Mouse (Mus musculus): ENCODE measurements around the gene Acot7. TPM values are rescaled to one million over a fixed set of nuclear protein-coding genes. Genes with fewer than 3 reads are reported as not detected.

The Acot7 gene
- polyA plus RNA-seq, 1 experiment from 2014 or later, result 53.1 TPM

- Histone ChIP-seq H3K4me3 (ENCODE audit: low read depth, low read length) (0 out of 2 replicates have a peak overlapping the region, but pooled peaks have one; percentile 27), H3K36me3 (ENCODE audit: control insufficient read depth, insufficient read depth, low read length) (no peaks in the 10 kb centered on the region), H3K4me1 (ENCODE audit: control insufficient read depth, insufficient read depth, low read length) (peaks cover 11% of the 10 kb centered on the region), H3K9me3 (replicated peaks; ENCODE audit: control insufficient read depth, low read length) (no peaks in the 10 kb centered on the region), H3K27me3 (ENCODE audit: control insufficient read depth, insufficient read depth, low read length) (peaks cover 70% of the 10 kb centered on the region), H3K9ac (ENCODE audit: low read depth, low read length) (no peak overlapping the region), H3K27ac (ENCODE audit: low read depth, low read length) (no peak overlapping the region), H3K4me2 (peak overlapping the region; percentile 56)
- no peak for ATAC-seq (replicated peaks; ENCODE audit: insufficient number of reproducible peaks, low FRiP score, low TSS enrichment)
- WGBS (ENCODE audit: insufficient replicate concordance), result under 1% methylated on average over 19 of the region's 19 CpGs
Observed at GRCm38 (mm10) chr4:152159285-152159678, 18.7 kb upstream of the Acot7 start.

GRCm38 (mm10) chr4:152160748-152161147 is 17.2 kb upstream of the Acot7 start:
- WGBS (ENCODE audit: insufficient replicate concordance), result 35% methylated on average over 4 of the region's 4 CpGs
- H3K36me3 ChIP-seq (ENCODE audit: control insufficient read depth, insufficient read depth, low read length), result no peaks in the 10 kb centered on the region
- H3K9me3 ChIP-seq (replicated peaks; ENCODE audit: control insufficient read depth, low read length), result no peaks in the 10 kb centered on the region
- peaks cover 11% of the 10 kb centered on the region for H3K4me1 ChIP-seq (ENCODE audit: control insufficient read depth, insufficient read depth, low read length)
- H3K27me3 ChIP-seq (ENCODE audit: control insufficient read depth, insufficient read depth, low read length), result peaks cover 67% of the 10 kb centered on the region
- no peak overlapping the region for H3K9ac ChIP-seq (ENCODE audit: low read depth, low read length)
- H3K4me2 ChIP-seq, result no peak overlapping the region
- H3K27ac ChIP-seq (ENCODE audit: low read depth, low read length), result no peak overlapping the region
- ATAC-seq (replicated peaks; ENCODE audit: insufficient number of reproducible peaks, low FRiP score, low TSS enrichment), result no peak
- H3K4me3 ChIP-seq (ENCODE audit: low read depth, low read length), result no peak overlapping the region

- 74% methylated on average over 6 of the region's 6 CpGs for WGBS (ENCODE audit: insufficient replicate concordance)
- Histone ChIP-seq H3K4me3 (ENCODE audit: low read depth, low read length) (no peak overlapping the region), H3K27me3 (ENCODE audit: control insufficient read depth, insufficient read depth, low read length) (peaks cover 65% of the 10 kb centered on the region), H3K9ac (ENCODE audit: low read depth, low read length) (no peak overlapping the region), H3K4me1 (ENCODE audit: control insufficient read depth, insufficient read depth, low read length) (peaks cover 11% of the 10 kb centered on the region), H3K36me3 (ENCODE audit: control insufficient read depth, insufficient read depth, low read length) (no peaks in the 10 kb centered on the region), H3K4me2 (no peak overlapping the region), H3K9me3 (replicated peaks; ENCODE audit: control insufficient read depth, low read length) (no peaks in the 10 kb centered on the region), H3K27ac (ENCODE audit: low read depth, low read length) (no peak overlapping the region)
- ATAC-seq (replicated peaks; ENCODE audit: insufficient number of reproducible peaks, low FRiP score, low TSS enrichment), result no peak
Observed at GRCm38 (mm10) chr4:152161601-152162000, 16.3 kb upstream of the Acot7 start.

- Histone ChIP-seq H3K9ac (ENCODE audit: low read depth, low read length) (no peak overlapping the region), H3K4me1 (ENCODE audit: control insufficient read depth, insufficient read depth, low read length) (peaks cover 11% of the 10 kb centered on the region), H3K9me3 (replicated peaks; ENCODE audit: control insufficient read depth, low read length) (no peaks in the 10 kb centered on the region), H3K27ac (ENCODE audit: low read depth, low read length) (no peak overlapping the region), H3K4me2 (no peak overlapping the region), H3K36me3 (ENCODE audit: control insufficient read depth, insufficient read depth, low read length) (no peaks in the 10 kb centered on the region), H3K4me3 (ENCODE audit: low read depth, low read length) (no peak overlapping the region), H3K27me3 (ENCODE audit: control insufficient read depth, insufficient read depth, low read length) (peaks cover 57% of the 10 kb centered on the region)
- ATAC-seq (replicated peaks; ENCODE audit: insufficient number of reproducible peaks, low FRiP score, low TSS enrichment), result no peak
- WGBS (ENCODE audit: insufficient replicate concordance), result 87% methylated on average over 2 of the region's 2 CpGs
Observed at GRCm38 (mm10) chr4:152162748-152163147, 15.2 kb upstream of the Acot7 start.

GRCm38 (mm10) chr4:152165036-152165931 is 12.7 kb upstream of the Acot7 start:
- Histone ChIP-seq H3K9ac (ENCODE audit: low read depth, low read length) (no peak overlapping the region), H3K27me3 (ENCODE audit: control insufficient read depth, insufficient read depth, low read length) (peaks cover 35% of the 10 kb centered on the region), H3K36me3 (ENCODE audit: control insufficient read depth, insufficient read depth, low read length) (no peaks in the 10 kb centered on the region), H3K4me2 (no peak overlapping the region), H3K4me1 (ENCODE audit: control insufficient read depth, insufficient read depth, low read length) (no peaks in the 10 kb centered on the region), H3K9me3 (replicated peaks; ENCODE audit: control insufficient read depth, low read length) (no peaks in the 10 kb centered on the region), H3K27ac (ENCODE audit: low read depth, low read length) (no peak overlapping the region), H3K4me3 (ENCODE audit: low read depth, low read length) (no peak overlapping the region)
- no peak for ATAC-seq (replicated peaks; ENCODE audit: insufficient number of reproducible peaks, low FRiP score, low TSS enrichment)
- 24% methylated on average over 22 of the region's 22 CpGs for WGBS (ENCODE audit: insufficient replicate concordance)

- WGBS (ENCODE audit: insufficient replicate concordance), result 72% methylated on average over 8 of the region's 8 CpGs
- Histone ChIP-seq H3K27ac (ENCODE audit: low read depth, low read length) (no peak overlapping the region), H3K9me3 (replicated peaks; ENCODE audit: control insufficient read depth, low read length) (no peaks in the 10 kb centered on the region), H3K4me3 (ENCODE audit: low read depth, low read length) (no peak overlapping the region), H3K9ac (ENCODE audit: low read depth, low read length) (no peak overlapping the region), H3K4me2 (no peak overlapping the region), H3K4me1 (ENCODE audit: control insufficient read depth, insufficient read depth, low read length) (no peaks in the 10 kb centered on the region), H3K36me3 (ENCODE audit: control insufficient read depth, insufficient read depth, low read length) (no peaks in the 10 kb centered on the region), H3K27me3 (ENCODE audit: control insufficient read depth, insufficient read depth, low read length) (peaks cover 12% of the 10 kb centered on the region; the same call in 1 of the 2 replicates)
- no peak for ATAC-seq (replicated peaks; ENCODE audit: insufficient number of reproducible peaks, low FRiP score, low TSS enrichment)
Observed at GRCm38 (mm10) chr4:152168052-152168451, 9.9 kb upstream of the Acot7 start.

- Histone ChIP-seq H3K9ac (ENCODE audit: low read depth, low read length) (no peak overlapping the region), H3K27me3 (ENCODE audit: control insufficient read depth, insufficient read depth, low read length) (peaks cover 10% of the 10 kb centered on the region; the same call in 1 of the 2 replicates), H3K27ac (ENCODE audit: low read depth, low read length) (no peak overlapping the region), H3K4me1 (ENCODE audit: control insufficient read depth, insufficient read depth, low read length) (no peaks in the 10 kb centered on the region), H3K4me2 (no peak overlapping the region), H3K36me3 (ENCODE audit: control insufficient read depth, insufficient read depth, low read length) (no peaks in the 10 kb centered on the region), H3K9me3 (replicated peaks; ENCODE audit: control insufficient read depth, low read length) (no peaks in the 10 kb centered on the region), H3K4me3 (ENCODE audit: low read depth, low read length) (no peak overlapping the region)
- WGBS (ENCODE audit: insufficient replicate concordance), result 67% methylated on average over 7 of the region's 7 CpGs
- no peak for ATAC-seq (replicated peaks; ENCODE audit: insufficient number of reproducible peaks, low FRiP score, low TSS enrichment)
Observed at GRCm38 (mm10) chr4:152169103-152169502, 8.8 kb upstream of the Acot7 start.

GRCm38 (mm10) chr4:152170286-152170685 is 7.6 kb upstream of the Acot7 start:
- no peak overlapping the region for H3K4me2 ChIP-seq
- H3K27ac ChIP-seq (ENCODE audit: low read depth, low read length), result no peak overlapping the region
- H3K27me3 ChIP-seq (ENCODE audit: control insufficient read depth, insufficient read depth, low read length), result peaks cover 9% of the 10 kb centered on the region; the same call in 1 of the 2 replicates
- no peaks in the 10 kb centered on the region for H3K36me3 ChIP-seq (ENCODE audit: control insufficient read depth, insufficient read depth, low read length)
- ATAC-seq (replicated peaks; ENCODE audit: insufficient number of reproducible peaks, low FRiP score, low TSS enrichment), result no peak
- 79% methylated on average over 10 of the region's 10 CpGs for WGBS (ENCODE audit: insufficient replicate concordance)
- no peak overlapping the region for H3K4me3 ChIP-seq (ENCODE audit: low read depth, low read length)
- H3K9ac ChIP-seq (ENCODE audit: low read depth, low read length), result no peak overlapping the region
- H3K4me1 ChIP-seq (ENCODE audit: control insufficient read depth, insufficient read depth, low read length), result no peaks in the 10 kb centered on the region
- no peaks in the 10 kb centered on the region for H3K9me3 ChIP-seq (replicated peaks; ENCODE audit: control insufficient read depth, low read length)

- 77% methylated on average over 6 of the region's 6 CpGs for WGBS (ENCODE audit: insufficient replicate concordance)
- peaks cover 9% of the 10 kb centered on the region; the same call in 1 of the 2 replicates for H3K27me3 ChIP-seq (ENCODE audit: control insufficient read depth, insufficient read depth, low read length)
- no peak overlapping the region for H3K27ac ChIP-seq (ENCODE audit: low read depth, low read length)
- H3K4me1 ChIP-seq (ENCODE audit: control insufficient read depth, insufficient read depth, low read length), result no peaks in the 10 kb centered on the region
- H3K4me3 ChIP-seq (ENCODE audit: low read depth, low read length), result no peak overlapping the region
- H3K4me2 ChIP-seq, result no peak overlapping the region
- H3K9me3 ChIP-seq (replicated peaks; ENCODE audit: control insufficient read depth, low read length), result no peaks in the 10 kb centered on the region
- H3K36me3 ChIP-seq (ENCODE audit: control insufficient read depth, insufficient read depth, low read length), result no peaks in the 10 kb centered on the region
- H3K9ac ChIP-seq (ENCODE audit: low read depth, low read length), result no peak overlapping the region
- ATAC-seq (replicated peaks; ENCODE audit: insufficient number of reproducible peaks, low FRiP score, low TSS enrichment), result no peak
Observed at GRCm38 (mm10) chr4:152171543-152171942, 6.4 kb upstream of the Acot7 start.

All from heart, embryonic 11.5 days (tissue).